Mouse (Mus musculus) heart, embryonic 11.5 days (tissue): ENCODE results near the gene Sfn. TPM values are rescaled to one million over a fixed set of nuclear protein-coding genes. Genes with fewer than 3 reads are reported as not detected.

Source experiments
- ATAC-seq: fragments of 200-750 bp; cut with Nextera tagmentation; replicated peaks from 2 replicates; pipeline ENCODE4 v1.8.0; 2017; ENCODE audit warnings: moderate library complexity; ENCODE audit not compliant: insufficient number of reproducible peaks, low FRiP score, low TSS enrichment
- H3K27ac ChIP-seq: fragments of 300-500 bp; sonication (generic); 2 replicates; pipeline ENCODE4 v1.5.1; 2014; ENCODE audit warnings: mild to moderate bottlenecking, low read depth, low read length
- H3K27me3 ChIP-seq: fragments of 300-500 bp; sonication (generic); 2 replicates; pipeline ENCODE4 v1.6.1; 2014; ENCODE audit warnings: mild to moderate bottlenecking, low read length, mixed read lengths; ENCODE audit not compliant: control insufficient read depth, insufficient read depth
- H3K36me3 ChIP-seq: fragments of 300-500 bp; sonication (generic); 2 replicates; pipeline ENCODE4 v1.6.1; 2014; ENCODE audit warnings: mild to moderate bottlenecking, low read length, moderate library complexity, mixed read lengths; ENCODE audit not compliant: control insufficient read depth, insufficient read depth
- H3K4me1 ChIP-seq: fragments of 300-500 bp; sonication (generic); 2 replicates; pipeline ENCODE4 v1.6.1; 2014; ENCODE audit warnings: low read length; ENCODE audit not compliant: control insufficient read depth, insufficient read depth
- H3K4me2 ChIP-seq: fragments of 300-500 bp; sonication (generic); 2 replicates; pipeline ENCODE4 v1.6.1; 2014; ENCODE audit warnings: mild to moderate bottlenecking, moderate library complexity
- H3K4me3 ChIP-seq: fragments of 300-500 bp; sonication (generic); 2 replicates; pipeline ENCODE4 v1.5.1; 2014; ENCODE audit warnings: low read depth, low read length
- H3K9ac ChIP-seq: fragments of 300-500 bp; sonication (generic); 2 replicates; pipeline ENCODE4 v1.6.1; 2014; ENCODE audit warnings: mild to moderate bottlenecking, low read depth, low read length, moderate library complexity
- H3K9me3 ChIP-seq: fragments of 300-500 bp; sonication (generic); replicated peaks from 2 replicates; pipeline ENCODE4 v1.6.1; 2016; ENCODE audit warnings: low read length; ENCODE audit not compliant: control insufficient read depth
- WGBS: fragments of 180-500 bp; shearing (Covaris S2); extraction: QIAGEN DNeasy Blood & Tissue Kit; methylation state at CpG from one replicate; pipeline ENCODE4 v1.1.7; 2014; ENCODE audit not compliant: insufficient replicate concordance; 5-methylcytosine and 5-hydroxymethylcytosine counted together
- polyA plus RNA-seq: library from polyadenylated mRNA; unstranded; fragments of >200 nt; fragmentation: Nextera tagmentation; extraction: Ambion mirVana; gene quantifications from 2 replicates; pipeline ENCODE4 v1.2.1, GENCODE M21; 2014

Gene Sfn
- polyA plus RNA-seq, 1 experiment from 2014 or later, result 3.0 TPM

GRCm38 (mm10) chr4:133584059-133584951 lies 17.7 kb downstream of the Sfn start, which contains the start of gene Gpn2:
Gpn2 (plus strand) TSS chr4:133584362.
- H3K4me3 ChIP-seq, result peak within 1 kb of the TSS; percentile 81
- H3K4me1 ChIP-seq, result peaks cover 12% of the 10 kb centered on the region
- peak within 1 kb of the TSS; percentile 95 for H3K9ac ChIP-seq
- H3K9me3 ChIP-seq, result no peaks in the 10 kb centered on the region
- H3K27ac ChIP-seq, result peak within 1 kb of the TSS; percentile 73; the same call in 1 of the 2 replicates
- peak; percentile 65 for ATAC-seq
- WGBS, result 2% methylated on average over 65 of the region's 65 CpGs
- H3K36me3 ChIP-seq, result peaks cover 29% of the 10 kb centered on the region
- H3K27me3 ChIP-seq, result no peaks in the 10 kb centered on the region
- peak within 1 kb of the TSS; percentile 99 for H3K4me2 ChIP-seq

GRCm38 (mm10) chr4:133583690-133584058 lies 18.3 kb downstream of the Sfn start:
- H3K4me1 ChIP-seq, result peaks cover 12% of the 10 kb centered on the region
- no peaks in the 10 kb centered on the region for H3K9me3 ChIP-seq
- H3K27me3 ChIP-seq, result no peaks in the 10 kb centered on the region
- peak overlapping the region; percentile 81 for H3K4me3 ChIP-seq
- peak overlapping the region; percentile 95 for H3K9ac ChIP-seq
- peak overlapping the region; percentile 99 for H3K4me2 ChIP-seq
- ATAC-seq, result no peak
- 52% methylated on average over 6 of the region's 6 CpGs for WGBS
- peak overlapping the region; percentile 73; the same call in 1 of the 2 replicates for H3K27ac ChIP-seq
- H3K36me3 ChIP-seq, result peaks cover 28% of the 10 kb centered on the region

- peaks cover 18% of the 10 kb centered on the region for H3K36me3 ChIP-seq
- H3K9me3 ChIP-seq, result no peaks in the 10 kb centered on the region
- 78% methylated on average over 12 of the region's 12 CpGs for WGBS
- no peak for ATAC-seq
- H3K9ac ChIP-seq, result no peak overlapping the region
- peaks cover 8% of the 10 kb centered on the region; the same call in 1 of the 2 replicates for H3K4me1 ChIP-seq
- no peaks in the 10 kb centered on the region for H3K27me3 ChIP-seq
- no peak overlapping the region for H3K27ac ChIP-seq
- no peak overlapping the region for H3K4me3 ChIP-seq
- no peak overlapping the region for H3K4me2 ChIP-seq
These were observed 24.0 kb downstream of the Sfn start for GRCm38 (mm10) chr4:133577983-133578382.

- H3K9ac ChIP-seq, result peak overlapping the region; percentile 94
- peak overlapping the region; percentile 83 for H3K4me2 ChIP-seq
- ATAC-seq, result peak; percentile 29; the same call in 1 of the 2 replicates
- H3K36me3 ChIP-seq, result peaks cover 2% of the 10 kb centered on the region; the same call in 1 of the 2 replicates
- peak overlapping the region; percentile 100 for H3K4me3 ChIP-seq
- no peaks in the 10 kb centered on the region for H3K9me3 ChIP-seq
- H3K4me1 ChIP-seq, result peaks cover 8% of the 10 kb centered on the region; the same call in 1 of the 2 replicates
- under 1% methylated on average over 41 of the region's 41 CpGs for WGBS
- peak overlapping the region; percentile 54; the same call in 1 of the 2 replicates for H3K27ac ChIP-seq
- no peaks in the 10 kb centered on the region for H3K27me3 ChIP-seq
These were observed 27.1 kb downstream of the Sfn start for GRCm38 (mm10) chr4:133574843-133575202.

GRCm38 (mm10) chr4:133574070-133574842 lies 27.7 kb downstream of the Sfn start, which contains the start of gene Gpatch3:
Gpatch3 (plus strand) TSS chr4:133574745.
- Histone ChIP-seq H3K4me1 (peaks cover 8% of the 10 kb centered on the region; the same call in 1 of the 2 replicates), H3K4me3 (peak within 1 kb of the TSS; percentile 100), H3K27ac (peak within 1 kb of the TSS; percentile 71; the same call in 1 of the 2 replicates), H3K36me3 (no peaks in the 10 kb centered on the region; the same call in 1 of the 2 replicates), H3K9ac (peak within 1 kb of the TSS; percentile 94), H3K4me2 (peak within 1 kb of the TSS; percentile 83), H3K9me3 (no peaks in the 10 kb centered on the region), H3K27me3 (no peaks in the 10 kb centered on the region)
- peak; percentile 85 for ATAC-seq
- 6% methylated on average over 44 of the region's 44 CpGs for WGBS

GRCm38 (mm10) chr4:133570066-133570466 lies 31.9 kb downstream of the Sfn start:
- Histone ChIP-seq H3K27ac (no peak overlapping the region), H3K9ac (no peak overlapping the region), H3K4me3 (no peak overlapping the region), H3K36me3 (no peaks in the 10 kb centered on the region), H3K4me1 (peaks cover 4% of the 10 kb centered on the region; the same call in 1 of the 2 replicates), H3K9me3 (no peaks in the 10 kb centered on the region), H3K27me3 (no peaks in the 10 kb centered on the region), H3K4me2 (no peak overlapping the region)
- WGBS, result 53% methylated on average over 10 of the region's 10 CpGs
- no peak for ATAC-seq

- H3K4me1 ChIP-seq, result 0 out of 2 replicates have a peak, but pooled peaks cover 3% of the 10 kb centered on the region
- no peaks in the 10 kb centered on the region for H3K27me3 ChIP-seq
- 78% methylated on average over 10 of the region's 10 CpGs for WGBS
- H3K27ac ChIP-seq, result no peak overlapping the region
- no peak overlapping the region for H3K9ac ChIP-seq
- H3K9me3 ChIP-seq, result no peaks in the 10 kb centered on the region
- H3K4me2 ChIP-seq, result no peak overlapping the region
- H3K36me3 ChIP-seq, result no peaks in the 10 kb centered on the region
- H3K4me3 ChIP-seq, result no peak overlapping the region
- ATAC-seq, result no peak
These were observed 32.5 kb downstream of the Sfn start for GRCm38 (mm10) chr4:133569291-133570065.

- WGBS, result 22% methylated on average over 8 of the region's 8 CpGs
These were observed 34.7 kb downstream of the Sfn start for GRCm38 (mm10) chr4:133567251-133567650.

More at GRCm38 (mm10) chr4:133567251-133567650, 34.7 kb downstream of the Sfn start:
- Histone ChIP-seq H3K4me3 (no peak overlapping the region), H3K27ac (no peak overlapping the region), H3K4me1 (no peaks in the 10 kb centered on the region), H3K4me2 (no peak overlapping the region), H3K27me3 (no peaks in the 10 kb centered on the region), H3K9ac (no peak overlapping the region), H3K36me3 (no peaks in the 10 kb centered on the region), H3K9me3 (no peaks in the 10 kb centered on the region)
- ATAC-seq, result no peak
